Mouse (Mus musculus) E14TG2a.4 (cell line): ENCODE results near the gene Gm19684.
"Not testable (repeated sequence)": the region's sequence is repeated elsewhere in the genome, so short reads cannot be mapped to it uniquely, and the experiment has no call there.

Experiments
- CTCF ChIP-seq: conservative IDR thresholded peaks from 2 replicates; pipeline ENCODE4 v1.5.1; 2014; ENCODE audit warnings: low read length
- NANOG ChIP-seq: IDR thresholded peaks from 2 replicates; pipeline ENCODE4 v1.6.1; 2014; ENCODE audit warnings: borderline replicate concordance, low read length, mixed read lengths
- POU5F1 ChIP-seq: IDR thresholded peaks from 2 replicates; pipeline ENCODE4 v1.6.1; 2014; ENCODE audit warnings: low read length, borderline replicate concordance

DNA sequence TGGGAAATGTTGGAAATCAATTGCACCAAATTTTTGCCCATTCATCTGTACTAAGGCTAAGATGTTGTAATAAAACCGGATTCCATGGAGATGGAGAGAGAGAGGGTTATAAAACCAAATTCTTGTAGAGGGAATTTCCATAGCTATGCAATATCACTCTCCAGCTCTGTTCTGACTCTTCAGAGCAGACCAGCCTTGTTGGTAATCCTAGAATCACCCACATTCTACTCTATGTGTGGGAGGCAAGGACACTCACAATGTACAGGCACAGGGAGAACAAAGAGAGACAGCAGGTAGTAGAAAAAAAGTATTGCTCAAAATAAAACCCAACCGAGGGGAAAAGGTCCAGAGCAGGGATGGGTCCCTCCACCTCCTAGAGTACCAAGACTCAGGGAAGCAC is 29.5 kb upstream of the Gm19684 start:
- not testable (repeated sequence) for TF ChIP-seq CTCF, POU5F1, NANOG
